Mouse (Mus musculus) hindbrain, embryonic 14.5 days (tissue): ENCODE results near the gene Etv6. TPM values are rescaled to one million over a fixed set of nuclear protein-coding genes. Genes with fewer than 3 reads are reported as not detected.

ENCODE experiments used
- ATAC-seq: fragments of 200-750 bp; cut with Nextera tagmentation; 2 replicates; pipeline ENCODE4 v1.8.0; 2017; ENCODE audit warnings: moderate number of reproducible peaks, mild to moderate bottlenecking, moderate TSS enrichment, moderate library complexity; ENCODE audit not compliant: low FRiP score
- DNase-seq: peaks from one replicate; pipeline ENCODE4 v3.0.0-alpha.2; 2015; ENCODE audit warnings: low spot score
- H3K27ac ChIP-seq: fragments of 300-500 bp; sonication (generic); 2 replicates; pipeline ENCODE4 v1.5.1; 2014; ENCODE audit warnings: mild to moderate bottlenecking, moderate library complexity
- H3K27me3 ChIP-seq: fragments of 300-500 bp; sonication (generic); 2 replicates; pipeline ENCODE4 v1.6.1; 2014; ENCODE audit warnings: mild to moderate bottlenecking, low read length, mixed read lengths; ENCODE audit not compliant: control insufficient read depth, insufficient read depth
- H3K36me3 ChIP-seq: fragments of 300-500 bp; sonication (generic); replicated peaks from 2 replicates; pipeline ENCODE4 v1.6.1; 2014; ENCODE audit not compliant: control insufficient read depth, insufficient read depth
- H3K4me1 ChIP-seq: fragments of 300-500 bp; sonication (generic); replicated peaks from 2 replicates; pipeline ENCODE4 v1.6.1; 2014; ENCODE audit warnings: antibody characterized with exemption, low read length, mixed read lengths; ENCODE audit not compliant: control insufficient read depth, insufficient read depth
- H3K4me2 ChIP-seq: fragments of 300-500 bp; sonication (generic); replicated peaks from 2 replicates; pipeline ENCODE4 v1.6.1; 2014; ENCODE audit warnings: mild to moderate bottlenecking, moderate library complexity
- H3K4me3 ChIP-seq: fragments of 300-500 bp; sonication (generic); replicated peaks from 2 replicates; pipeline ENCODE4 v1.5.1; 2014; ENCODE audit warnings: mild to moderate bottlenecking, low read length
- H3K9ac ChIP-seq: fragments of 300-500 bp; sonication (generic); 2 replicates; pipeline ENCODE4 v1.6.1; 2014
- H3K9me3 ChIP-seq: fragments of 300-500 bp; sonication (generic); 2 replicates; pipeline ENCODE4 v1.6.1; 2016; ENCODE audit warnings: low read length; ENCODE audit not compliant: control insufficient read depth
- WGBS: fragments of 180-500 bp; shearing (Covaris S2); extraction: QIAGEN DNeasy Blood & Tissue Kit; methylation state at CpG from one replicate; pipeline ENCODE4 v1.1.7; 2014; 5-methylcytosine and 5-hydroxymethylcytosine counted together
- polyA plus RNA-seq: library from polyadenylated mRNA; unstranded; fragments of >200 nt; fragmentation: Nextera tagmentation; extraction: Ambion mirVana; gene quantifications from 2 replicates; pipeline ENCODE4 v1.2.1, GENCODE M21; 2014

Etv6 gene
- polyA plus RNA-seq, 1 experiment from 2014 or later, result 6.8 TPM

DNA sequence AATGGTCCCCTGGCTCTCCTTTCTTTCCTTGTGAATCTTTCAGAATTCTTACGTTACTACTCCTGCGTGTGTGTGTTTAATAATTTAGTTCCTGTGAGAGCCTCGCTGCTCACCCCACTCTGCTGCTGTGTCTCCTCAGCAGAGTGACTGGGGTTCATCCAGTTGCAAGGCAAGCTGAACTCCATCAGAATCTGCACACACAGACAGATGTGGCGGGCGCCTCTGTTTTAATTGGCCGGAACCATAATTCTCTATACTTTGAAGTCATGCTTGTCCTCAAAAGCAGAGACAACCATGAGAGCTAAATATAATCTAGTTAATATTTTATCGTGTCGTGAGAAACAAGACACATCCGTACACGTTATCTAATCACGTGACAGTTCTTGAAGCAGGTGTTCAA is 107.2 kb downstream of the Etv6 start:
- Histone ChIP-seq H3K9ac (no peak overlapping the region), H3K36me3 (no peaks in the 10 kb centered on the region), H3K4me2 (no peak overlapping the region), H3K27me3 (no peaks in the 10 kb centered on the region), H3K27ac (no peak overlapping the region), H3K9me3 (no peaks in the 10 kb centered on the region), H3K4me1 (peaks cover 4% of the 10 kb centered on the region), H3K4me3 (no peak overlapping the region)
- DNase-seq (no peak), ATAC-seq (no peak)
- WGBS, result 90% methylated on average over 11 of the region's 11 CpGs

- Histone ChIP-seq H3K4me2 (no peak overlapping the region), H3K9ac (no peak overlapping the region), H3K27me3 (no peaks in the 10 kb centered on the region), H3K4me3 (no peak overlapping the region), H3K27ac (no peak overlapping the region), H3K9me3 (no peaks in the 10 kb centered on the region), H3K4me1 (peaks cover 12% of the 10 kb centered on the region), H3K36me3 (no peaks in the 10 kb centered on the region)
- whole genome bisulfite sequencing, result 62% methylated on average over 3 of the region's 3 CpGs
- no peak for DNase-seq
- no peak for ATAC-seq
Measured at GRCm38 (mm10) chr6:134143649-134144097, 108.2 kb downstream of the Etv6 start.

DNA sequence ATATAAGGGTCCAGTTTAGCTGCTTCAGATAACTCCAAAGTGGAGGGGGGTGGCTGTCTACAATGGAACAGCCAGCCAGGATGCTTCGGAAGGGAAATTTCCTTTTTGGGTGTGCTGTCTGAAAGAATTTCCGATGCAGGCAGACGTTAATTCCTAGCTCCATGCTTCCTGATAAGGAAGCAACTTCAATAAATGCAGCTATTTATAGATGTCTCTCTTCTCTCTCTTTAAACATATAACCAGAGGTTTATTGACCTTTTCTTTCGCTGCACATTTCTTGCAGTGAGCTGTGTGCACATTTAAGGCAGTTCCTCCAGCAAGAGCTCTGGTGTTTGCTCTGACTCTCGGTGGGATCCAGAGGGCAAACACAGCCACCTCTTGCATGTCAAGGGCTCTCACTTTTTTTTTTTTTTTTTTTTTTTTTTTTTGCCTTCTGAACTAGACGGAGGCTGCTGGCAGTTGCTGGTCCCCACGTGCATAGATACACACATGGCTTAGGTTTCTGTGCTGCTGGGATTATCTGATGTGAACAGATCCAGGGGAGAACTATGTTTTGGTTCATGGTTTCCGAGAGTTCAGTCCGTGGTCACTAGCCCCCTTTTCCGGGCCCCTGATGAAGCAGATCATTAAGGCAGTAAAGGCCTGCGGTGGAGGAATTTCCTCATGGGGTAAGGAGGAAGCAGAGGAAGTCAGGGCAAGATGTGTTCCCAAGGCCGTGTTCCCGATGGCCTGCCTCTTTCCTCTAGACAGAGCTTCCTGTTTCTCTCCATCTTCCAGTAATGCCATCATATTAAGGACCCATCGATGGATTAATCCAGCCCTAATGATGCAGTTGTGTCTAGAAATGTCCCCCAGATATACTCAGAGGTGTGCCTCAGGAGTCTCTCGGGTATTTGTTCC is 109.0 kb downstream of the Etv6 start:
- Histone ChIP-seq H3K4me3 (no peak overlapping the region), H3K4me1 (peaks cover 16% of the 10 kb centered on the region), H3K9ac (no peak overlapping the region), H3K9me3 (no peaks in the 10 kb centered on the region), H3K27me3 (no peaks in the 10 kb centered on the region), H3K36me3 (no peaks in the 10 kb centered on the region), H3K4me2 (no peak overlapping the region), H3K27ac (no peak overlapping the region)
- 81% methylated on average over 15 of the region's 15 CpGs for WGBS
- ATAC-seq, result no peak
- DNase-seq, result no peak

- Histone ChIP-seq H3K4me1 (peaks cover 16% of the 10 kb centered on the region; the same call in 1 of the 2 replicates), H3K9ac (no peak overlapping the region), H3K27ac (no peak overlapping the region), H3K27me3 (no peaks in the 10 kb centered on the region), H3K36me3 (no peaks in the 10 kb centered on the region), H3K9me3 (no peaks in the 10 kb centered on the region), H3K4me2 (no peak overlapping the region), H3K4me3 (no peak overlapping the region)
- no peak for DNase-seq
- peak; percentile 52 for ATAC-seq
- WGBS, result 55% methylated on average over 22 of the region's 22 CpGs
Measured at GRCm38 (mm10) chr6:134147596-134148442, 112.3 kb downstream of the Etv6 start.

GRCm38 (mm10) chr6:134148443-134148942 is 113.0 kb downstream of the Etv6 start:
- peaks cover 16% of the 10 kb centered on the region; the same call in 1 of the 2 replicates for H3K4me1 ChIP-seq
- no peak overlapping the region for H3K4me2 ChIP-seq
- DNase-seq (no peak), ATAC-seq (peak; percentile 3; the same call in 1 of the 2 replicates)
- no peak overlapping the region for H3K9ac ChIP-seq
- no peaks in the 10 kb centered on the region for H3K9me3 ChIP-seq
- no peak overlapping the region for H3K4me3 ChIP-seq
- no peaks in the 10 kb centered on the region for H3K27me3 ChIP-seq
- no peaks in the 10 kb centered on the region for H3K36me3 ChIP-seq
- H3K27ac ChIP-seq, result no peak overlapping the region
- 33% methylated on average over 7 of the region's 7 CpGs for WGBS

GRCm38 (mm10) chr6:134149606-134150005 is 114.1 kb downstream of the Etv6 start:
- Histone ChIP-seq H3K4me1 (peaks cover 16% of the 10 kb centered on the region; the same call in 1 of the 2 replicates), H3K36me3 (no peaks in the 10 kb centered on the region), H3K9me3 (no peaks in the 10 kb centered on the region), H3K27ac (no peak overlapping the region), H3K4me3 (no peak overlapping the region), H3K4me2 (no peak overlapping the region), H3K27me3 (no peaks in the 10 kb centered on the region), H3K9ac (no peak overlapping the region)
- 94% methylated on average over 7 of the region's 7 CpGs for WGBS
- ATAC-seq (no peak), DNase-seq (no peak)

- Histone ChIP-seq H3K9me3 (no peaks in the 10 kb centered on the region), H3K9ac (no peak overlapping the region), H3K27ac (no peak overlapping the region), H3K36me3 (no peaks in the 10 kb centered on the region), H3K4me2 (no peak overlapping the region), H3K27me3 (no peaks in the 10 kb centered on the region), H3K4me1 (peaks cover 26% of the 10 kb centered on the region), H3K4me3 (no peak overlapping the region)
- ATAC-seq, result no peak
- DNase-seq, result no peak
- WGBS, result 74% methylated on average over 15 of the region's 15 CpGs
Measured at GRCm38 (mm10) chr6:134151022-134151680, 115.7 kb downstream of the Etv6 start.

DNA sequence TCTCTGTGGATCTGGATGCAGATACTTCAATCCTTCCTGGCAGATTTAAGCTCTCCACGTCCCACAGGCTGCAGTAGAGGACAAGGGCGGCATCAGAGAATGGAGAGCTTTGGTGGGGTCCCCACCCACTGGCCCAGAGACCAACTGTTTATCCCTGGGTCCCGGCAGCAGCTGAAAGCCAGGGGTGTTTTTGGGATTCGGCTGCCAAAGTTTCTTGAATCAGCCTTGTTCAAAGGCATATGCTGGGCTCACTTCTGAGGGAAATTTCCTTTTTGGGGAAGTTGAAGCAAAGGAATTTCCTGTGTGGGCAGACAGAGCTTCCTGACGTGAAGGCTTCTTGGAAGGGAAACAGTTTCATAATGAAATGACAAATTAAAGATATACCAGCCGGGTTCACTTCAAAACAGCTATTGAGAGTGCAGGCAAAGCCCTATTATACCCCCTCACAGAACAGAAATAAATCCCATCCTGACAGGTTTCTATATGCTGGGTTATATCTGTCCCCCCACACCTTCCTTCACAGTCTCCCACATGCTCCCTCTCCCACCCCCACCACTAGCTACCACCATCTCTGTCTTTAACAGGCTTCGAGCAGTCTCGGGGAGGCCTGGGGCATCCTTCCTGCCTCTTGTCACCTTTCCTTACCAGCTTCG is 116.5 kb downstream of the Etv6 start:
- 66% methylated on average over 9 of the region's 9 CpGs for WGBS
- no peak overlapping the region; the same call in 1 of the 2 replicates for H3K27ac ChIP-seq
- no peaks in the 10 kb centered on the region for H3K9me3 ChIP-seq
- peaks cover 34% of the 10 kb centered on the region for H3K4me1 ChIP-seq
- H3K36me3 ChIP-seq, result no peaks in the 10 kb centered on the region
- ATAC-seq (no peak), DNase-seq (no peak)
- no peak overlapping the region for H3K4me3 ChIP-seq
- no peaks in the 10 kb centered on the region for H3K27me3 ChIP-seq
- no peak overlapping the region for H3K9ac ChIP-seq
- H3K4me2 ChIP-seq, result no peak overlapping the region
